Mouse (Mus musculus) monocyte, adult 2 months (primary cell): ENCODE measurements around the gene Pax2.

Experiments
- DNase-seq, 2 experiments: peaks; one replicate each; pipeline ENCODE4 v3.0.0; 2022; ENCODE audit warnings: low spot score in 2 of 2, low read depth in 1 of 2

Gene Pax2

DNA sequence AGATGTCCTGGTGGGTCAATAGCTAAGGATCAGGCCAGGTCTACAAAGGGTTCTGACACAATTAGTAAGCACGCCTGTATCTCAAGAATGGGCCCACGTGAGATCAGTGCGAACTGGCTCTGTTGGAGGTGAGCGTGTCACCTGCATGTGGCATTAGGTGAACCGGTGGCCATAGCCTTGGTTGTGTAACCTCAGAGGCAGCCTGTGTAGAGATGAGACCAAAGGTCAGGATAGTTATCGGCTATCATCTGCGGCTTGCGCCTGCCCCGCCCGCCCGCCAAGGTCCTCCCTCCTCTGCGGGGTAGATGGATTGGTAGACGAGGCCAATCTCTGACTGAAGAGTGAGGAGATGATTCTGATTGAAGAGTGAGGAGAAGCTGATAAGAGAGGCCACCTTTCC lies 15.7 kb downstream of the Pax2 start:
- no peak for DNase-seq

DNA sequence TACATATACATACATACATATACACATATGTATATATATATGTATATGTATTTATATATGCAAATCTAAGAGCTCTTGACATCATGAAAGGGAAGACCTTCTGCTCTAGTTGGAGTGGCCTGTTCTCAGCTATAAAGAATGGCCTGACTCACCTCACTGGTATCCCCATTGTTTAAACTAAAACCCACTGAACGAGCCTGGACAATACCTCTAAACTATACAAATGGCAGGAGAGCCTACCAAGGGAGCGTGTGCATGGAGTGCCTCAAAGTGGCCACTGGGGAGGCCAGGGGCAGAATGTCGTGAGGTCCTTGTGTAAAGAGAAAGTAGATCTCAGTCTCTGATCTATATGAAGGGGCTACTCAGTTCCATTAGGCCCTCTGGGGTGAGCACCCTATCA lies 26.1 kb downstream of the Pax2 start:
- DNase-seq, result no peak

DNA sequence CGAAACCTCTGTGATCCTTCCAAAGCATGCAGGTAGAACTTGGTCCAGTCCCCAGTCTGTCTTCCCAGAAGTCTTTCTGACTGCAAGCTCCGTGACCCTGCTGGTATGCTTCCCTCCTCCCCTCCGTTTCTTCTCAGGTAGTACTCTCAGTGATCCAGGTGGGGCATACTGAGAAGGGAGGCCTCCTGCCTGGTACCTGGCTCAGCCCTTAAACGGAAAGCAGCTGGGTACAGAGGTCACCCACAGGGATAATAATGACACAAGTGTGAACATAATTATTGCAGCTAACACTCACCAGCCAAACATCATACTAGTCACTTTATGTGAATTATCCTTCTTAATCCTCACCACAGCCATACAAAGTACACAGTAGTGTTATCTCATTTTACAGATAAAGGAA lies 28.5 kb downstream of the Pax2 start:
- DNase-seq, result no peak

DNA sequence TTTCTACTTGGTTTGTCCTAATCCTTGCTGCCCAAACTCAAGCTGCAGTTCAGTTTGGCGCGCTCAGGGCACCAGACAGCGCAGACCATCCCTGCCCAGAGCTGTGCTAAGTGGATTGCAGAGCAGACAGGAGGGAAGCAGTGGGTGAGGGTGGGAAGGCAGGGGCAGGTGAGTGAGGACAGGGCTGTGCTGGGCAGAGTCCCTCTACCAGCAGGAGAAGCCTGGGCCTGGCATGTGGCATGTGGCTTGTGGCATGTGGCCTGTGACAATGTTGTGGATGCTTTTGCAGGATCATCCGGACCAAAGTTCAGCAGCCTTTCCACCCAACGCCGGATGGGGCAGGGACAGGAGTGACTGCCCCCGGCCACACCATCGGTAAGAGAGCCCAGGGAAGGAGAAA lies 32.6 kb downstream of the Pax2 start:
- DNase-seq, result no peak

DNA sequence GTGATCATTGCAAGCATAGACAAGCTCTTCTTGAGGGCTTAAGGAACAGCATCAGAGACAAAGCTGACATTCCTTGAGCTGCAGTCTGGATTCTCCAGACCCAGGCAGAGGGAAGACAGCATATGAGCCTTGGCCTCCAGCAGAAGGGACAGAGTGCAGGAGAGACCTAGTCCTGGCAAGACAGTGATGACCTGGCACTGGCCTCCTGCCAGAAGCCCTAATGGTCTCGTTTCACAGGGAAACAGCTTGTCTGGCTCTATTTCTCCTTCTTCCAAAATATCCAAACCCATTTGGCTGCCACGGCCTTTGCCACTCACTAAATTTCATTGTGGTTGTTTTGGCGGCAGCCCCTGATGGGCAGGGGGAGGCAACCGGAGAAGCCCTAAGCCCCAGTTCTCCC lies 36.1 kb downstream of the Pax2 start:
- no peak for DNase-seq

GRCm38 (mm10) chr19:44797110-44798060 lies 41.5 kb downstream of the Pax2 start:
- DNase-seq, result no peak

DNA sequence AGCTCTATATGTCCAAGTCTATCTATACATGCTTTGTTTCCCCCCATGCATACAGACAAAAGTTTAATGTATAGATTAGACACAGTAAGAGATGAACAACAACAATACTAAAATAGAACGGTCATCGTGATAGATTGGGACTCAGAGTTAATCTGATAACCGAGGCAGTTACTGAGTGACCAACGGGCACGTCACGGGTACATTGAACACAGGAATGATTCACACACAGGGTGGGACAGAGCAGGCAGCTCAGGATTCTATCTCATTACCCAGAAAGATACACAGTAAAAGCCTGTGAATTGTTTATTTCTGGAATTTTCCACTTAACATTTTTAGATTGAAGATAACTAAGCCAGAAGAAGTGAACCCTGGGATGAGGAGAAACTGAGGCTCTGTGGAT lies 42.9 kb downstream of the Pax2 start:
- no peak for DNase-seq

DNA sequence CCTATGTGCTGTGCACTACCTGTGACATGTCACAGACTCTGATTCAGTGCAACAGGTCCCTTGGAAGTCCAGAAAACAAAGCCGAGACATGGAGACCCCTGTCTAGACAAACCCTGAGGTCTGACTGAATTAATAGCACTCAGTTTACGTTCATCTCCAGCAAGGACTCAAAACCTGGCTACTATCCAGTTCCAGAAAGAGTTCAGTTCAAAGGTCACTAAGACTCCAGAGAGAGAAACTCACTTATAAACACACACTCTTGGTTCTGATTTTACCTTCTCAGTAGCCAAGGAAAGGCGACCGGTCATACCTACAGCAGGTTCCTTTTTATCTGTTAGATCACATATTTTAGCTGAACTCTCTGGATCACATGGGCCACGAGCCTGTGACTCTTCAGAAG lies 43.3 kb downstream of the Pax2 start:
- DNase-seq, result no peak

GRCm38 (mm10) chr19:44800327-44800726 lies 44.5 kb downstream of the Pax2 start:
- no peak for DNase-seq

- DNase-seq, result no peak
Measured at GRCm38 (mm10) chr19:44808734-44809133, 52.9 kb downstream of the Pax2 start.

GRCm38 (mm10) chr19:44812666-44813429 lies 57.0 kb downstream of the Pax2 start:
- DNase-seq, result no peak

DNA sequence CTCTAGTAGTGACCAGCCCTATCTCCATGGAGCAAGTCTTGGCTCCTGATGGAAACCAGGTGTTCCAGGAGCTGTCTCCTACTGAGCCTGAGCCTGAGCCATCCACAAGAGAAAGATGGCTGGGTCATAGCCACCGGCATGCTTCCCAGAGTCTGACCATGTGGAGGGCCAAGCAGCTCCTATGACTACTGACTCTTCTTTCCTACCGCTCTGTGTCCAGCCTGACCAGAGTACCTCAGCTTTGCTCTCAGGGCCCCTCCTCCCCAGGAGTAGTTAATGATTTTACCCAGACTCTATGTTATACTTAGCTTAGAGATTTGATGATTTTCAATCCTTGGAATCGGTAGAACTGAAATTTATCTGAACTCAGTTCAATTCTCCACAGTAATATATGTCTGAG lies 59.3 kb downstream of the Pax2 start:
- DNase-seq, result no peak

DNA sequence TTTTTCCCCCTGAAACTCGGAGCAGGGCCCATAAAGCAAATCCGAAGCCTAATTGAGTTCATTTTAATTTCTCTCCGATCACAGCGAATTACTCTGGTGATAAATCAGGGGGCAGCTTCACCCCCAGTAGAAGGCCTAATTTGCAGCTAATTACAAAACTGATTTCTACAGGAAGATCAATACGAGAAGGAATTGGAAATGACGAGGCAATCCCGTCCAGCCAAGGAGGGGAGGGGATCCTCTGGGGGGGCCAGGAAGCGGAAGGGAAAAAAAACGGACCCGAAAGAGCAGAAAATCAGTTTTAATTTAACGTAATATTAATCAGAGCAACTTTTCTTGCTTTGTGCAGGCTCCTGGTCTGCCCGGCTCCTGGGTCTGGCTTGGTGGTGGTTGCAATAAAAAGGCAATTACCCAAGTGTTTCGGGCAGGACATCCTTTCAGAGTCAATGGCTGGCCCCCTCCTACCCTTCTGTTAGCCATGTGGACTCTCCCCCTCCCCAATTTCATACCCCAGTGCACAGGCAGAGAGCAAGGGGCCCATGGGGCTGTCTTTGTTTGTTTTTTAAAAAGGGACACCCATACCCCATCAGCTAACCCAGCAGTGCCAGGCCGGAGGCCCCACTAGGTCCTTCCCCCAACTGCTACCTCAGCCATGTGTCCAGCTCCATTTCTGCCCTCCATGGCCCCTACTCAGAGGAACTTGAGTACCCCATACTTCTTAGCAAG lies 61.7 kb downstream of the Pax2 start:
- no peak for DNase-seq

GRCm38 (mm10) chr19:44818676-44819075 lies 62.8 kb downstream of the Pax2 start:
- DNase-seq, result no peak

DNA sequence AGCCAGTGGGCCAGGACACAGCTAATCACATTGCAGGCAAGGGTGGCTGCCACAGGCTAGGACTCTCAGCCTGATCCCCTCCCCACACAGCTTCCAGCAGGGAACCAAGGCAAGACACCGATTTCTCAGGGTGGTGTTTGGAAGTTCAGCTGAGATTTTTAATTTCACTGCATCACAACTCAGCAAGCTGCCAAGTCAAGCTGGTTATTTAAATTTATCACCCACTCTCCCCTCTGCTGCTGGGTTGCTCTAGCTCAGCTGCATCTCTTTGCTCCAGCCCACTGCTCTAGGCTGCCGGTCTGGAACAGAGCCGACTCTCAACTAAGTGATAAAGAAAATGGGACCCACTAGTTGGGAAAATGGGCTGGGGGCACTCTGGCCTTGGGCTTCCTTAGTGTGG lies 65.7 kb downstream of the Pax2 start:
- DNase-seq, result no peak

- DNase-seq, result no peak
Measured at GRCm38 (mm10) chr19:44822295-44822694, 66.5 kb downstream of the Pax2 start.

GRCm38 (mm10) chr19:44823657-44824056 lies 67.8 kb downstream of the Pax2 start:
- no peak for DNase-seq

DNA sequence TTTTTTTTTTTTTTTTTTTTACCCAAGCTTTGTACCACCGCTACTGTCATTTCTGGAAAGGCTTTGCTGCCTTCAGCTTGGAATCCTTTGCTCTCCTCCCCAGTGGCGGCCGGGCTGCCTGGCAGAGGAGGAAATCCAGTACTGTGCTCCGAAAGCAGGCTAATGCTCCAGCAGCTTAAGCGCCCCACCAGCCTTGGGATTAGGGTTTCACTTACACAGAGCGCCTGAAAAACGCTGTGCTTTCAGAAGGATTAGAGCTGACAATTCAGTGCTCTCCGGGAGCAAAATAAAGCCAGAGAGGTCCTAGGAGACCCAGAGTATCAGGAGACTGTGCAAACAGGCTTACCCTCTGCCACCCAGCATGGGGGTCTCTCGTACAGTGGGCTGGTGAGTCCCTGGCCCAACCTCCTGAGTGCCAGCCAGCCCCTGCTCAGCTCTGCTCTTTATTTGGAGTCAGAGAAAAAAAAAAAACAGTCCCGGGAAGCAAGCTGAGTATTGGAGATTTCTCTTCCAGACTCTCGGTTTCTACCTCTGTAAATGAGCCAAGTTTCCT lies 69.4 kb downstream of the Pax2 start:
- no peak for DNase-seq

DNA sequence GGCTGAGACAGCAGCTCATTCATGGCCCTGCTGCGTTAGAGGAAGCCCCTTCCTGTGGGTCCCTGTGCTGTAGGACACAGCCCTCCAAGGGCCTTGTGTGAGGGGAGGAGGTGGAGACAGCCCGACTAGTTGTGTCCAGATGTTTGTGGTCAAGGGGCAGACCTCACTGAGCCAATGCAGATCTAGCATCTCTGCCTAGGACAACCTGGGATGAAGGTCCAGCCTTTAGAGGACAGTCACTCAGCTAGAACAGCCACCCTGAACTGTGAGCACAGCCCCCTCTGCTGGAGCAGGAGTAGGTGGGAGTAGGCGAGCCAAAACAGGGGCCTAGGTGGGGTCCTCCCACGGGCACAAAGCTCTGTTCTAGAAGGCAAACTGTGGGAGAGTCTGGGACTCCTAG lies 70.0 kb downstream of the Pax2 start:
- DNase-seq, result no peak

GRCm38 (mm10) chr19:44833391-44833790 lies 77.5 kb downstream of the Pax2 start:
- no peak for DNase-seq
